Mouse (Mus musculus): ENCODE measurements around the gene Olfr547. TPM values are rescaled to one million over a fixed set of nuclear protein-coding genes. Genes with fewer than 3 reads are reported as not detected.
"Not testable (repeated sequence)": the region's sequence is repeated elsewhere in the genome, so short reads cannot be mapped to it uniquely, and the experiment has no call there.

The Olfr547 gene
- not detected in 2 replicates for polyA plus RNA-seq (2016; fragmentation: Nextera tagmentation; extraction: Ambion mirVana)

DNA sequence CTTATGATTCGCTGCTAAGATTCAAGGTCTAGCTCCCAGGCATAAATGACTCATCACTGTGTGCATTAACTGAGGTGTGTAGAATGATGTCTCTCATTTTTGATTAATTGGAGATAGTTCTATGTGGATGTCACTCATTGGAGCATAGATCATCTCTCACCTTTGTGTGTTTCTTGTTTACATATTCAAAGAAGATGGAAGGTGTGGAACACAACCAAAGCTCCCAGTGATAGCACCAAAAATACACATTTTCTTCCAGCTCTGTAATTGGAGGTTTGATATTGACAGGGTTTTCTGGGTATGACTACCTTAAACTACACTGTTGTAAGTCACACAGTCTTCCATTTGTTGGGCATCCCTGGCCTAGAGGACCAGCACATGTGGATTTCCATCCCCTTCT, at the start of gene Olfr547:
Gene Olfr547, plus strand, starts transcription at position 301 of the 400 bp plus-strand sequence.
- H3K4me1 ChIP-seq = no peaks in the 10 kb centered on the region
- H3K27me3 ChIP-seq = no peaks in the 10 kb centered on the region
- H3K9ac ChIP-seq = no peak within 1 kb of the TSS
- no peaks in the 10 kb centered on the region for H3K36me3 ChIP-seq
- H3K4me2 ChIP-seq (replicated peaks) = no peak within 1 kb of the TSS
- H3K27ac ChIP-seq = no peak within 1 kb of the TSS
- no peak for ATAC-seq (ENCODE audit: insufficient number of reproducible peaks, insufficient read depth, low FRiP score, low TSS enrichment)
- 94% methylated on average over 1 of the region's 1 CpGs for WGBS
- H3K9me3 ChIP-seq = no peaks in the 10 kb centered on the region
- no peak within 1 kb of the TSS for H3K4me3 ChIP-seq

DNA sequence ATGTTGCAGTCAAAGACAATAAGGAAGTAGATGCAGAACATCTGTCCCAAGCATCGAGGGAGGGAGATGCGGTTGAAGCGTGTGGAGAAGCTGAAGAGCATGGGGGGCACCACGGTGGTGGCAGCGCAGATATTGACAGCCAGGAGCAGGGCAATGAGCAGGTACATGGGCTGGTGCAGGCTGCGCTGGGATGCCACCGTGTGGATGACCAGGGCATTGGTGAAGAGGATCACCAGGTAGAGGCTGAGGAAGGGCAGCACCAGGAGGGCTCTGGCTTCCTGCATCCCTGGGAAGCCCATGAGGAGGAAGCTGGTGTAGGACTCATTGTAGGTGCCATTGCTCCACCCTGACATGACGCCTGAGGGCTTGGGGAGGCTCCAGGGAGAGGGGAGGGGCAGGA, 49.8 kb upstream of the Olfr547 start:
- H3K27ac ChIP-seq; H3K9me3 ChIP-seq; H3K4me3 ChIP-seq; H3K4me2 ChIP-seq (replicated peaks); H3K36me3 ChIP-seq; H3K9ac ChIP-seq; H3K27me3 ChIP-seq; ATAC-seq (ENCODE audit: insufficient number of reproducible peaks, insufficient read depth, low FRiP score, low TSS enrichment); H3K4me1 ChIP-seq: not testable (repeated sequence)
- 67% methylated on average over 8 of the region's 8 CpGs for WGBS

DNA sequence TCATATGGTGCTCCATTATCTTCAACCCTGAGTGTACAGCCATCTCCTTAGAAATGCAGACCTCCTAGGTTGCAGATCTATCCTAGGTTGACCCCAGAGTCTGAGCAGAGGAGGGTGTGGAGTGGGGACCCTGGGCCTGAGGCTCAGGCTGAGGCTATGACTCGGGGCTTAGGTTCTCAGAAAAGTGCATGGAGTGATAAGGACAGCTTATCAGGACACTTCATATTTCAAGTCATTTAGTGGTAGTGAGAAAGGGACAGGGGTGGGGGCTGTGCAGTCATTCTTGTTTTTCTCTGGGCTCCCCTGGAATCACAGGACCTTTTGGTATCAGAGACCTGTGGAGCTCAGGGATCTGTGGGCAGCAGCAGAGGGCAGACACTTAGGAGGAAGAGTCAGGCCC, 48.4 kb upstream of the Olfr547 start:
- 63% methylated on average over 1 of the region's 1 CpGs for WGBS

DNA sequence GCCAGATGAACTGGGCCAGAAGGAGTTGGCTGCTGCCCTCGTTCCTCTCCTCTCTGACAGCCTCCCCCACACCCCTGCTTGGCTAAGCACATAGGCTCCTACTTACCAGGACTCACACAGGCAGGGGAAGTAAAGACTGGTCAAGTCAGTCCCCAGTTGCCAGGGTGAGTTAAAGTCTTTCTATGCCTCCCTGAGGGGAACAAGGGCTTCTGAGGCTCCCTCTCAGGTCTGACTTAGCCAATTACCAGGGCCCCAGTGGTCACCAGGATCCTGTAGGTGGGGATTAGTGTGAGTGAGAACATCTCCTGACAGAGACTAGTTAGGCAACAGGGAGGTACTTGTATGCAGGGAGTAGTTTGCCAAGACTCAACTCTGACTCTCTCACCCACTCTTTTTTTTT, 46.4 kb upstream of the Olfr547 start, which contains the start of gene Olfr544:
Gene Olfr544, minus strand, starts transcription at position 153 of the 400 bp plus-strand sequence.
- Histone ChIP-seq H3K27ac (no peak within 1 kb of the TSS), H3K9ac (no peak within 1 kb of the TSS), H3K4me2 (replicated peaks) (no peak within 1 kb of the TSS), H3K9me3 (no peaks in the 10 kb centered on the region), H3K27me3 (no peaks in the 10 kb centered on the region), H3K4me1 (no peaks in the 10 kb centered on the region), H3K36me3 (no peaks in the 10 kb centered on the region), H3K4me3 (no peak within 1 kb of the TSS)
- WGBS = 50% methylated on average over 1 of the region's 1 CpGs
- ATAC-seq (ENCODE audit: insufficient number of reproducible peaks, insufficient read depth, low FRiP score, low TSS enrichment) = no peak

More for the DNA sequence above, 48.4 kb upstream of the Olfr547 start:
- Histone ChIP-seq H3K27ac (no peak overlapping the region), H3K27me3 (no peaks in the 10 kb centered on the region), H3K4me3 (no peak overlapping the region), H3K4me2 (replicated peaks) (no peak overlapping the region), H3K36me3 (no peaks in the 10 kb centered on the region), H3K4me1 (no peaks in the 10 kb centered on the region), H3K9ac (no peak overlapping the region), H3K9me3 (no peaks in the 10 kb centered on the region)
- no peak for ATAC-seq (ENCODE audit: insufficient number of reproducible peaks, insufficient read depth, low FRiP score, low TSS enrichment)

DNA sequence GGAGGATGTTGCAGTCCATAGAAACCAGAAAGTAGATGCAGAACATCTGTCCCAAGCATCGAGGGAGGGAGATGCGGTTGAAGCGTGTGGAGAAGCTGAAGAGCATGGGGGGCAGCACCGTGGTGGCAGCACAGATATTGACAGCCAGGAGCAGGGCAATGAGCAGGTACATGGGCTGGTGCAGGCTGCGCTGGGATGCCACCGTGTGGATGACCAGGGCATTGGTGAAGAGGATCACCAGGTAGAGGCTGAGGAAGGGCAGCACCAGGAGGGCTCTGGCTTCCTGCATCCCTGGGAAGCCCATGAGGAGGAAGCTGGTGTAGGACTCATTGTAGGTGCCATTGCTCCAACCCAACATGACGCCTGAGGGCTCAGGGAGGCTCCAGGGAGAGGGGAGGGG, 40.1 kb upstream of the Olfr547 start:
- not testable (repeated sequence) for H3K9ac ChIP-seq; H3K4me1 ChIP-seq; H3K9me3 ChIP-seq; H3K4me3 ChIP-seq; H3K27ac ChIP-seq; ATAC-seq (ENCODE audit: insufficient number of reproducible peaks, insufficient read depth, low FRiP score, low TSS enrichment); H3K36me3 ChIP-seq; H3K4me2 ChIP-seq (replicated peaks); H3K27me3 ChIP-seq
- 44% methylated on average over 7 of the region's 7 CpGs for WGBS

DNA sequence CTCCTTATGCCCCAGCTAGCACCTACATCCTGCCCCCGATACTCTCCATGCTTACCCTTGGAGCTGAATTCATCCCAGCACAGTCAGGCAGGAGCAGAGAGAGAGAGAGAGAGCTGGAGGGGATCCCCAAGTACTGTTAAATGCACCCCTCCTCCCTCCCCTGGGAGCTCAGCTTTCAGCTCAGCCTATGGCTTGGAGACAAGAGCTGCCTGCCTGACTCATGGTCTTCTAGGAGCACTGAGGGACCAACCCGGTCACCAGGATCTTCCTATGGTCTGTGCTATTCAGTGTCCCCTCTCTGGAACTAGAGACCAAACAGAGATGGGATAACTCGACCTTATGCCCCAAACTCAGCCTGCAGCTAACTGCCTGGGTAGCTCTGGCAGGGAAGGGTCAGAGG, 35.1 kb upstream of the Olfr547 start, which contains the start of gene Olfr545:
Gene Olfr545, minus strand, starts transcription at position 101 of the 400 bp plus-strand sequence.
- no peaks in the 10 kb centered on the region for H3K36me3 ChIP-seq
- no peak within 1 kb of the TSS for H3K27ac ChIP-seq
- H3K4me3 ChIP-seq = no peak within 1 kb of the TSS
- no peak within 1 kb of the TSS for H3K9ac ChIP-seq
- no peaks in the 10 kb centered on the region for H3K27me3 ChIP-seq
- H3K4me1 ChIP-seq = no peaks in the 10 kb centered on the region
- 71% methylated on average over 3 of the region's 3 CpGs for WGBS
- H3K9me3 ChIP-seq = no peaks in the 10 kb centered on the region
- ATAC-seq (ENCODE audit: insufficient number of reproducible peaks, insufficient read depth, low FRiP score, low TSS enrichment) = 0 out of 2 replicates have a peak, but pooled peaks have one; percentile 7
- H3K4me2 ChIP-seq (replicated peaks) = no peak within 1 kb of the TSS

DNA sequence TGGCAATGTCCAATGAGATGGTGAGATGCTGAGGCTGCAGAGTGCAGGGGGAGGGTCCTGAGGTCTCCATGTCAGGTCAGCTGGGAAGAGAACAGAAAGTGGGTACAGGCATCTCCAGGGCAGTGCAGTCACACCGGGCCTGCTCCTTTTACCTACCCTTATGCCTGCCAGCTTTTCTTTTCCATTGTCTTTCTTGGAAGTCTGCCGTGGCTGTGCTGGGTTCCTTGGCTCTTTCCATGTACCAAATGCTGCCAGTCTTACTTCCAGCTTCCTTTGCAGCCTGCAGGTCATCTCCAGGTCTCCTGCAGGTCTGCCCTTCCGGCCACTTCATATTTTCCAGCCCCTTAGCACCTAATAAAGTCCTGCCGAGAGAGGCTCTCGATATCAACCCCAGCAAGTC, 32.6 kb upstream of the Olfr547 start:
- H3K9ac ChIP-seq = no peak overlapping the region
- H3K4me3 ChIP-seq = no peak overlapping the region
- ATAC-seq (ENCODE audit: insufficient number of reproducible peaks, insufficient read depth, low FRiP score, low TSS enrichment) = no peak
- H3K4me1 ChIP-seq = no peaks in the 10 kb centered on the region
- no peaks in the 10 kb centered on the region for H3K27me3 ChIP-seq
- WGBS = 79% methylated on average over 5 of the region's 5 CpGs
- H3K27ac ChIP-seq = no peak overlapping the region
- no peaks in the 10 kb centered on the region for H3K36me3 ChIP-seq
- H3K9me3 ChIP-seq = no peaks in the 10 kb centered on the region
- H3K4me2 ChIP-seq (replicated peaks) = no peak overlapping the region

DNA sequence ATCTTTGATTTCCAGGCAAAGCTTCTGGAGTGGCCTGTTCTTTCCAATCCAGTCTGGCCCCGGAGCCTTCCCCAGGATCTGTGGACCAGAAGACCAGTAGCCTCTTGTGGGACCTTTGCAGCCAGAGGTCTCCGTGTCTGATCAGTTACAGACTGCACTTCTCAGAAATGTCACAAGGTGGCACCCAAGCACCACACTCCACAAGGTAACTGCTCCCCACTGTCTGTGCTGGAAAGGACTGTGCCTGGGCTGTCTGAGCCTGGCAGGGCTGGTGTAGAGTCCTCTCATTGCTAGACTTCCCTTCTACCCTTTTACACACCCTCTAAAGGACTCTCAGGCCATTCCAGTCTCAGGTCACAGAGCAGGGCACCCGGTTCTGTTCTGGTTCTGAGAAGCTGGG, 27.7 kb upstream of the Olfr547 start:
- Histone ChIP-seq H3K4me1 (no peaks in the 10 kb centered on the region), H3K9ac (no peak overlapping the region), H3K4me2 (replicated peaks) (no peak overlapping the region), H3K4me3 (no peak overlapping the region), H3K36me3 (no peaks in the 10 kb centered on the region), H3K27ac (no peak overlapping the region), H3K27me3 (0 out of 2 replicates have a peak, but pooled peaks cover 5% of the 10 kb centered on the region), H3K9me3 (no peaks in the 10 kb centered on the region)
- 38% methylated on average over 3 of the region's 3 CpGs for WGBS
- ATAC-seq (ENCODE audit: insufficient number of reproducible peaks, insufficient read depth, low FRiP score, low TSS enrichment) = peak; percentile 70; the same call in 1 of the 2 replicates

DNA sequence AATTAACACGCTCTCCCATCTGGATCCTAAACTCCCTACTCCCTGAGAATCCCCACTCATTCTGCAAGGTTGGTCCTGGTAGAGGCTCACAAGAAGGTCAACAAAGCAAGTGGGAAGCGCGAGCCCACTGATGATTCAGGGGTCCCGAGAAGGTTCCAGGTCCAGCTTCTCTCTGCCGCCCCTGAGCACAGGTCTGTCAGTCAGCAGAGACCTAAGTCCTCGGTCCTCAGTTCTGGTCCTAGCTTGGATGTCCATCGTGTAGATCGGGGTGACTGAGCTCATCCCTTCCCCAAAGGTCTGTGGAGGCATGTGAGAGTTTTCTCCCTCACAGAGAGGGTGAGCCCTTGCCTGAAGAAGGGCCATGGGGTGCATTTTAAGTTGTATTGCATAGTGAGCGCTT, 26.5 kb upstream of the Olfr547 start:
- H3K4me1 ChIP-seq = no peaks in the 10 kb centered on the region
- peaks cover 14% of the 10 kb centered on the region for H3K27me3 ChIP-seq
- H3K36me3 ChIP-seq = no peaks in the 10 kb centered on the region
- H3K4me3 ChIP-seq = no peak overlapping the region
- no peak overlapping the region for H3K27ac ChIP-seq
- no peak overlapping the region for H3K9ac ChIP-seq
- WGBS = 84% methylated on average over 9 of the region's 9 CpGs
- no peaks in the 10 kb centered on the region for H3K9me3 ChIP-seq
- no peak for ATAC-seq (ENCODE audit: insufficient number of reproducible peaks, insufficient read depth, low FRiP score, low TSS enrichment)
- H3K4me2 ChIP-seq (replicated peaks) = no peak overlapping the region

DNA sequence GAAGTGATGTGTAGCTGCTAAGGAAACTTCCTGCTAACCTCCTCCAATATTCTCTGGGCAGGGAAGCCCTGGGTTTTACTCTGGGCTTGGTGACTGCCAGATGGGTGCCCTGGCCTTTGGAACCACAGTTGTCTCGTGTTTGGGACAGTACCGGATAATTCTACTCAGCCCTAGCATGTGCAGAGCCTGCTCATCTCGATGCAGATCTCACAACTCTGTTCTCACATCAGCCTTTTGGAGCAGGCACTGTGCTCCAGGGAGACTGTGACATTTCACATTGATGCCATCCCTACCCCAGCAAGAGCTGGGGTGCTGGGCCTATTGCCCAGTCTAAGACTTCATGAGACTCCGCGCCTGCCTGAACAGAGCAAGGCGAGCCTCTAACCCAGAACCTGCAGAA, 25.9 kb upstream of the Olfr547 start:
- H3K27me3 ChIP-seq = peaks cover 16% of the 10 kb centered on the region
- no peak for ATAC-seq (ENCODE audit: insufficient number of reproducible peaks, insufficient read depth, low FRiP score, low TSS enrichment)
- H3K27ac ChIP-seq = no peak overlapping the region
- H3K9me3 ChIP-seq = no peaks in the 10 kb centered on the region
- H3K4me2 ChIP-seq (replicated peaks) = no peak overlapping the region
- no peak overlapping the region for H3K4me3 ChIP-seq
- whole genome bisulfite sequencing = 87% methylated on average over 6 of the region's 6 CpGs
- no peak overlapping the region for H3K9ac ChIP-seq
- H3K4me1 ChIP-seq = no peaks in the 10 kb centered on the region
- no peaks in the 10 kb centered on the region for H3K36me3 ChIP-seq

DNA sequence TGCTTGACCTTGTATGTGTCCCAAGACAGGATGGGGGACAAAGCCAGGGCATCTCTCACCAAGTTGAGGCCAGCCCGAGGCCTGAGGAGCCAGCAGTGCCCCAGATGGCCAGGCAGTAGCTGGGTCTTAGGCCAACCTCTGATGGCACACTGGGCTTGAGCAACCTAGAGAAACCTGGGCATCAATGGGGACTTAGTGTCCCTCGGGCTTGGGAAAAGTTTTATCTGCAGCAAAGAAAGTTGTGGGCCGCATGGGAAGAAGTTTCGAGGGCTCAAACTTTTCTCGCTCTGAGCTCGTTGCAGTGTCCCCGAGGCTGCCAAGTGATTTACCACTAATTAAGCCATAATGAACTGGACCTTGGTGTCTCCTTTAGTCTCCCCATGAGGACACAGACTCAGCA, 24.8 kb upstream of the Olfr547 start:
- no peaks in the 10 kb centered on the region for H3K9me3 ChIP-seq
- WGBS = 64% methylated on average over 7 of the region's 7 CpGs
- no peak overlapping the region for H3K9ac ChIP-seq
- no peaks in the 10 kb centered on the region; the same call in 1 of the 2 replicates for H3K4me1 ChIP-seq
- no peak for ATAC-seq (ENCODE audit: insufficient number of reproducible peaks, insufficient read depth, low FRiP score, low TSS enrichment)
- H3K27me3 ChIP-seq = peaks cover 18% of the 10 kb centered on the region
- H3K4me3 ChIP-seq = no peak overlapping the region
- no peak overlapping the region for H3K4me2 ChIP-seq (replicated peaks)
- no peak overlapping the region for H3K27ac ChIP-seq
- H3K36me3 ChIP-seq = no peaks in the 10 kb centered on the region

DNA sequence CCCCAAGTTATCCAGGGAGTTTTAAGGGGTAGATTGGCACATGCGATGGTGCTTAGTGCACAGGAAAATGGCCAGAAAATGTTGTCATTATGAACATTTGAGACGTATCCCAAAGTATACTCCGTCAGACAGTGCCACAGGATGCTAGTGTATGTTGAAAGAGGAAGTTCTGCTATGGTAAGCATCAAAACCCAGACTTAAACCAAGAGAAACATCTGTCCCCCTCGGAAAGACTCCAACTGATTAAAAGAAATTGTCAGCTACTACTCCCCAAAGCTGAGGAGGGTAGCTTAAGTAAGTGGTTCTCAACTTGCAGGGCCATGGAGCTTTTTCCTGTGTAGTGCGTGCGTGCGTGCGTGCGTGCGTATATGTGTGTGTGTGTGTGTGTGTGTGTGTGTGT, 22.6 kb upstream of the Olfr547 start:
- no peaks in the 10 kb centered on the region for H3K9me3 ChIP-seq
- no peak overlapping the region for H3K27ac ChIP-seq
- no peak overlapping the region for H3K9ac ChIP-seq
- ATAC-seq (ENCODE audit: insufficient number of reproducible peaks, insufficient read depth, low FRiP score, low TSS enrichment) = no peak
- H3K4me3 ChIP-seq = no peak overlapping the region
- H3K27me3 ChIP-seq = peaks cover 18% of the 10 kb centered on the region
- peaks cover 7% of the 10 kb centered on the region; the same call in 1 of the 2 replicates for H3K4me1 ChIP-seq
- no peaks in the 10 kb centered on the region for H3K36me3 ChIP-seq
- WGBS = 93% methylated on average over 10 of the region's 10 CpGs
- H3K4me2 ChIP-seq (replicated peaks) = no peak overlapping the region

All from embryonic facial prominence, embryonic 12.5 days (tissue).